22 mouse cellular contexts compared by ENCODE assay signal in genomic region chr13:42949336-42949735, GRCm38 (mm10).
DNase-seq lines count a peak whose midpoint lies in the region; ATAC-seq lines count a peak whose summit lies in the region.
"Had no signal": no experiment of that assay in that cellular context is flagged by ENCODE, and none has a peak within 500 bp of the region (broad histone marks: within the 10 kb centered on the region; RNA-seq: fewer than 3 reads in every experiment).

No protein-coding gene starts in this region.

- no peaks in the 10 kb centered on the region for H3K36me3 ChIP-seq in kidney, embryonic 14.5 days (ENCODE audit: control insufficient read depth, insufficient read depth, low read length)
- H3K36me3 ChIP-seq in kidney, embryonic 16.5 days (ENCODE audit: insufficient read depth, low read length): no peaks in the 10 kb centered on the region
- H3K36me3 ChIP-seq: embryonic facial prominence, embryonic 10.5 days; embryonic facial prominence, embryonic 12.5 days; forebrain, embryonic 10.5 days; forebrain, embryonic 12.5 days had no signal

- no peak overlapping the region for H3K4me2 ChIP-seq in kidney, embryonic 14.5 days (replicated peaks; ENCODE audit: low read depth, low read length)
- no peak overlapping the region for H3K4me2 ChIP-seq in kidney, embryonic 16.5 days (replicated peaks; ENCODE audit: low read depth, low read length)
- H3K4me2 ChIP-seq: embryonic facial prominence, embryonic 12.5 days; forebrain, embryonic 12.5 days had no signal

- no peak for DNase-seq in kidney, adult 9 months
- no peak for DNase-seq in kidney, postnatal 10 days
- peak; percentile 35 for DNase-seq in Muller cell, postnatal 12 days (ENCODE audit: inconsistent ontology term)
- DNase-seq: adrenal gland, adult 8-10 months; adrenal gland, postnatal 14 days; adrenal gland, postnatal 36 days; cerebellum, adult 11-12 months; cerebellum, adult 2 months; cerebellum, adult 9-10 months; cerebellum, postnatal 10 days; cerebellum, postnatal 25 days had no signal

- peaks cover 6% of the 10 kb centered on the region; the same call in 1 of the 2 replicates for H3K4me1 ChIP-seq in kidney, embryonic 14.5 days (ENCODE audit: control insufficient read depth, insufficient read depth, low read length)
- peaks cover 24% of the 10 kb centered on the region for H3K4me1 ChIP-seq in kidney, embryonic 16.5 days (ENCODE audit: insufficient read depth, low read length)
- H3K4me1 ChIP-seq: forebrain, embryonic 12.5 days had no signal

- no peak overlapping the region for H3K27ac ChIP-seq in kidney, embryonic 14.5 days (ENCODE audit: low read depth, low read length)
- peak overlapping the region; percentile 67 for H3K27ac ChIP-seq in kidney, embryonic 16.5 days (ENCODE audit: low read length)
- H3K27ac ChIP-seq: embryonic facial prominence, embryonic 10.5 days; embryonic facial prominence, embryonic 12.5 days; forebrain, embryonic 10.5 days; forebrain, embryonic 12.5 days had no signal

- no peak overlapping the region for H3K9ac ChIP-seq in kidney, embryonic 14.5 days (ENCODE audit: low read depth, low read length)
- no peak overlapping the region for H3K9ac ChIP-seq in kidney, embryonic 16.5 days (replicated peaks; ENCODE audit: low read length)
- H3K9ac ChIP-seq: embryonic facial prominence, embryonic 12.5 days; forebrain, embryonic 12.5 days had no signal

- ATAC-seq in kidney, embryonic 14.5 days (ENCODE audit: low FRiP score, low TSS enrichment): 0 out of 2 replicates have a peak, but pooled peaks have one; percentile 13
- ATAC-seq in kidney, embryonic 16.5 days (ENCODE audit: low FRiP score, low TSS enrichment): peak; percentile 40; the same call in 1 of the 2 replicates
- ATAC-seq in erythroid progenitor cell, adult 5-6 weeks (replicated peaks; ENCODE audit: low FRiP score, poor library complexity, severe bottlenecking): no peak
- ATAC-seq: activated CD4-positive, CD25-positive, alpha-beta regulatory T cell, adult 4 months; forebrain, embryonic 14.5 days; forebrain, embryonic 16.5 days; Patski had no signal

- no peaks in the 10 kb centered on the region for H3K9me3 ChIP-seq in kidney, embryonic 14.5 days (ENCODE audit: control insufficient read depth, low read length)
- H3K9me3 ChIP-seq in kidney, embryonic 16.5 days (ENCODE audit: low read length): no peaks in the 10 kb centered on the region
- H3K9me3 ChIP-seq: embryonic facial prominence, embryonic 10.5 days; embryonic facial prominence, embryonic 12.5 days; forebrain, embryonic 10.5 days; forebrain, embryonic 12.5 days had no signal

- 46% methylated on average over 5 of the region's 5 CpGs for WGBS in kidney, embryonic 14.5 days
- 41% methylated on average over 5 of the region's 5 CpGs for WGBS in kidney, embryonic 16.5 days

- H3K4me3 ChIP-seq in kidney, embryonic 14.5 days (ENCODE audit: low read length): no peak overlapping the region
- no peak overlapping the region for H3K4me3 ChIP-seq in kidney, embryonic 16.5 days (ENCODE audit: low read length)
- H3K4me3 ChIP-seq: embryonic facial prominence, embryonic 10.5 days; embryonic facial prominence, embryonic 12.5 days; forebrain, embryonic 10.5 days; forebrain, embryonic 12.5 days had no signal

- H3K27me3 ChIP-seq in kidney, embryonic 14.5 days (ENCODE audit: control insufficient read depth, insufficient read depth, low read length): no peaks in the 10 kb centered on the region
- no peaks in the 10 kb centered on the region for H3K27me3 ChIP-seq in kidney, embryonic 16.5 days (ENCODE audit: insufficient read depth, low read length)
- H3K27me3 ChIP-seq: embryonic facial prominence, embryonic 12.5 days; forebrain, embryonic 12.5 days had no signal
